8 mouse cellular contexts compared by ENCODE assay signal in the genomic region with DNA sequence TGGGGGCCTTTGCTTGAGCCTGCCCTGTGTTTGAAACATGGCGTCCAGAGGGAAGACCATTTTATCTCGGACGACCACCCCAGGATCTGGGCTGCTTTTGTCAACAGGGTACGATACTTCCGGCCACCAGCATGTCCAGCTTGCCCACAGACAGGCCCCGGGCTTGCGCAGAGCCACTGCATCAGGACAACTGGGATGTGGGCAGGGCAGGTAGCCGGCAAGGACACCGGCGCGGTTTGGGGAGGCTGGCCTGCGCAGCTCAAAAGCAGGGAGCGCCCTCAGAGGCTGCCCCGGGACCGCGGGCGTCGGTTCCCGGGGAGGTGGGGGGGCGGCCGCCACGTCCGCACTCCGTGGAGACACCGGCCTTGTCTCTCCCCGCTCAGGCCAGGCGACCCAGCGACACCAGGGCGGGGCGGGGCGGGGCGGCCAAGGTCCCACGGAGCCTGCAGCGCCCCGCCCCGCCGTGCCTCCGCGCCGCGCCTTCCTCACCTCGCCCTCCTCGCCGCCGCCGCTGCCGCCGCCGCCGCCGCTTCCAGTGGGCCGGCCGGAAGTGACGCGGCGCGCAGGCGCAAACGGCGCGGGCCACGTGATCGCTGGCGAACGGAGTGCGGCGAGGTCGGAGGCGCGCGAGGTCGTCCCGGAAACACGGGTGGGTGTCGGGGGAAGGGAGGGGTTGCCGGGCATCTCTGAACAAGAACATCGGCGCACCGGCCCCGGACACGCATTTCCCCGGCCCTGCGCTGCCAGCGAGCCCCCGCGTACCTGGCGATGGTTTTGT. TPM values are rescaled to one million over a fixed set of nuclear protein-coding genes. Genes with fewer than 3 reads are reported as not detected.
DNase-seq lines count a peak whose midpoint lies in the region; ATAC-seq and TF ChIP-seq lines count a peak whose summit lies in the region.

A gene (minus strand): TSS at position 560 of the 778 bp plus-strand sequence.

- peaks cover 19% of the 10 kb centered on the region for H3K36me3 ChIP-seq in lung, embryonic 14.5 days (ENCODE audit: insufficient read depth)

- H3K9ac ChIP-seq in lung, embryonic 14.5 days, result peak within 1 kb of the TSS; percentile 95

- H3K9me3 ChIP-seq in lung, embryonic 14.5 days (ENCODE audit: low read depth, low read length), result no peaks in the 10 kb centered on the region

- peaks cover 14% of the 10 kb centered on the region for H3K4me1 ChIP-seq in lung, embryonic 14.5 days (ENCODE audit: insufficient read depth)

- no peak for TF ChIP-seq CTCF in lung, embryonic 14.5 days (IDR thresholded peaks at IDR 0.05; ENCODE audit: low read depth)

- peak within 1 kb of the TSS; percentile 98 for H3K4me3 ChIP-seq in lung, embryonic 14.5 days (ENCODE audit: low read depth, low read length)

- WGBS in lung, embryonic 14.5 days, result under 1% methylated on average over 73 of the region's 87 CpGs

- DNase-seq in MN1 (ENCODE audit: low spot score), result peak; percentile 94
- DNase-seq in cerebellum, adult 8-10 months, result peak; percentile 91
- DNase-seq in forelimb bud, embryonic 11.5 days (ENCODE audit: low read depth, low spot score), result peak; percentile 83
- DNase-seq in heart, postnatal 4 days, result peak; percentile 96
- peak; percentile 84 to 87 for DNase-seq in layer of hippocampus, adult 8-10 months (ENCODE audit: low spot score in 2 of 2)
- peak; percentile 96 for DNase-seq in lung, embryonic 14.5 days
- peak; percentile 91 for DNase-seq in testis, postnatal 14 days (ENCODE audit: low spot score)

- no peaks in the 10 kb centered on the region for H3K27me3 ChIP-seq in lung, embryonic 14.5 days (ENCODE audit: insufficient read depth, low read length)

- peak within 1 kb of the TSS; percentile 96 for H3K4me2 ChIP-seq in lung, embryonic 14.5 days

- ATAC-seq in lung, embryonic 14.5 days (ENCODE audit: insufficient read depth), result peak; percentile 85
- peak; percentile 61 for ATAC-seq in neutrophil, adult 5-6 weeks (ENCODE audit: extremely low read depth, insufficient number of reproducible peaks, low FRiP score, poor library complexity, severe bottlenecking)

- H3K27ac ChIP-seq in lung, embryonic 14.5 days (ENCODE audit: low read depth), result peak within 1 kb of the TSS; percentile 96

RNA-seq across cellular contexts. Expression of the gene that starts here (rescaled TPM):
- total RNA-seq in heart, postnatal 4 days (2021), result 10 to 100 TPM; 76.5 to 82.6 TPM
- 10 to 100 TPM; 61.1 to 68.7 (median 63.3) TPM for total RNA-seq in layer of hippocampus, adult 8-10 months (2022)
- 226 and 229 TPM in 2 replicates for polyA plus RNA-seq in lung, embryonic 14.5 days (2014; fragmentation: Nextera tagmentation; extraction: Ambion mirVana)
- 15.0 and 16.9 TPM in 2 replicates for total RNA-seq in neutrophil, adult 5-6 weeks (2017)

Comparison
In these comparisons a context has a peak if more than half of its experiments do, and no peak if none do; other contexts are left out.
1. Peak in every context shown above with its lines: DNase-seq, ATAC-seq, H3K4me3 ChIP-seq and H3K27ac ChIP-seq.